Mouse (Mus musculus): ENCODE data around the gene Podxl.

Podxl gene

DNA sequence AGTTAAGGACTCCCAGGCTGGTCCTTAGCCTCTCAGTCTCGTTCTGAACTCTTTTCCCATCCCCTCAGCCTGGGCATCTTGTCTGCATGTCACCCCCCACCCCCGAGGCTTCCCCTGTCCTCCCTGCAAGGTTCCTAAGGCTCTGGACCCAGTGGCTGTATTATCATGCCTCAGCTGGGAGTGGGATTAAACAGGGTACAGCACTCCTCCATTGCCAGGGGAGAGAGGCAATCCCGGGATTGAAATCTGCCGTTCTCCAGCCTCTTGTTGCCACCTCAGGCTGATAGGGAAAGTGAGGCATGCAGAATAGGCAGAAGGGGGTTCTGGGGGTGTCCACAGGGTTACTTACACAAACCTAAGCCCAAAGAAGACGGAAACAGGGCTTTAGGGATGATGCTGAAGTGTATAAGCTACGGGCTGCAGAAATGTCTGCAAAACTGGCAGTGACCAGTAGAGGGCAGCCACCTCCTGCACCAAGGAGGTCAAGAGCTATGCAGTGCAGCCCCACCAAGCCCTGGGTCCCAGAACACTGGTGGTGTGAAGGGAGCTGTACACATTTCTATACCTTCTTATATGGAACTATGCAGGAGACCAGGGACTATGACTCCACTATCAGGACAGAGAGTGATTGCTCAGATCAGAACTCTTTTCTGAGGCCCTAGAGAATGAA, 38.4 kb downstream of the Podxl start:
- in situ Hi-C loops (cut with MboI; ENCODE audit: low sequenced_read_pairs): loop anchor here (10.0 kb wide), 1 partner anchor 109 kb away; no protein-coding TSS in a partner anchor

DNA sequence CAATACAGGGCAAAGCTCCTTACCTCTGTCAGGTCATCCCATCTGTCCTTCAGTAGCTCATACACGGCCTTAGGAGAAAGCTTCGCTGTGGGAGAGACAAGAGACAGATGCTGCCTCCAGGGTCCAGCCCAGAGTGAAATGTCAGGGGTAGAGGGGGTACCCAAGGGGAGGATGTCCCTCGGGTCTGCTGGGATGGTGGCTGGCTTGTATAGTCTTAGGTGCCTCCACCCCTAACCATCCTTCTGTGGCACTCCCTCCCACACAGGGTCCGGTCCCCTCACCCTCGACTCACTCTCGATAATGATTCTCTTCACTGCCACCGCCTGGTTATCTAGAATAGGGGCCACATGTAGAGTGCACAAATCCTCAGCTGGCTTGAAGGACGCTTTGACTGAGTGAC, 39.1 kb downstream of the Podxl start:
- in situ Hi-C loops (cut with MboI; ENCODE audit: low sequenced_read_pairs): loop anchor here (10.0 kb wide), 1 partner anchor 110 kb away; no protein-coding TSS in a partner anchor

DNA sequence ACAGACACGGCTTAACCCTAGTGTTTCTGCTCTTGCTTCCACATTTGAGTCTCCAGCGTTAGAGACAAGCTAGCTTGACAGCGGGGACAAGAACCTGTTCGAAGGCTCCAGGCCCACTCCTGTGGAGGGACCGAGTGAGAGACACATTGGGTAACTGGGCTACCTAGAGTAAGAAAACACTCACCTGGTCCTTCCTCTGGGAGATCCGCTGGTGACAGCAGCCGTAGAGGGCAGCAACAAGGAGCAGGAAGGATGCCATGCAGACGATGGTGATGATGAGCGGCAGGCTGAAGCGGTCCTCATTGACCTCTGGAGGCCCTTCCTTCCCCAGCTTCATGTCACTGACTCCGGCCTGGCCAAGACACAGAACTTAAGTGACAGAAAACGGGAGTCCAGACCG, 39.7 kb downstream of the Podxl start:
- in situ Hi-C loops (cut with MboI; ENCODE audit: low sequenced_read_pairs): loop anchor here (10.0 kb wide), 1 partner anchor 111 kb away; no protein-coding TSS in a partner anchor

DNA sequence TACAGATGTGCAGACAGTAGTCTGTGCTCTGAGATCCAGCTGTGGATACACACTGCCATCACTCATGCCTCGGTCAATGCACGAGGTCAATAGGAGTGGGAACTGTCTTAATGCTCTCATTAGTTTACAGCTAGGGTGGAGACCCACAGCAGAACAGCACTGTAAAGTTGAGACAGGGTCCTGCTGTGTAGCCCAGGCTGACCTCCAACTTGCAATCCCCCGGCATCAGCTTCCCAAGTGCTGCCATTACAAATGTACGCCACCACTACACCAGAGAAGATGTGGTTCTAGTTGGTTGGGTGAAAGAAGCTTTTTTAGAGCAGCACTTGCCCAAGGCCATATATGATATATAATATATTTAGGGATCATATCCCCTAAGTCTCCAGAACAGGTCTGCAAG, 40.1 kb downstream of the Podxl start:
- in situ Hi-C loops (cut with MboI; ENCODE audit: low sequenced_read_pairs): loop anchor here (10.0 kb wide), 1 partner anchor 111 kb away; no protein-coding TSS in a partner anchor

DNA sequence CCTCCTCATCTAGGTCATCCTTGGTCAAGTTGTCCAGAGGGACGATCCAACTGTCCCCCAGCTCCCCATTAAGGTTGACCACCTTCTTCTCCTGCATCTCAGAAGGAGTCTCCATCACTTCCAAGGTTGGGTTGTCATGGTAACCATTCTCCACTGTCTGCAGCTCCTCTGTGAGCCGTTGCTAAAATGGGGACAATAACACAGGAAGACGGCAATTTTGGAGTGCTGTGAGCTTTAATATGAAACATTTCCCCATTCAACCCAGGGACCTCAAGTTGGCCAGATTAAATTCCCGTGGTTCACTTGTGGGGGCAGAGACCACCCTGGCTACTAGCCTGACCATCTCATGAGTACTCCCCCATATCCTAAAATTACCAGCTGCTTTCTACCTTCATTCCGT, 40.7 kb downstream of the Podxl start:
- in situ Hi-C loops (cut with MboI; ENCODE audit: low sequenced_read_pairs): loop anchor here (10.0 kb wide), 1 partner anchor 112 kb away; no protein-coding TSS in a partner anchor

DNA sequence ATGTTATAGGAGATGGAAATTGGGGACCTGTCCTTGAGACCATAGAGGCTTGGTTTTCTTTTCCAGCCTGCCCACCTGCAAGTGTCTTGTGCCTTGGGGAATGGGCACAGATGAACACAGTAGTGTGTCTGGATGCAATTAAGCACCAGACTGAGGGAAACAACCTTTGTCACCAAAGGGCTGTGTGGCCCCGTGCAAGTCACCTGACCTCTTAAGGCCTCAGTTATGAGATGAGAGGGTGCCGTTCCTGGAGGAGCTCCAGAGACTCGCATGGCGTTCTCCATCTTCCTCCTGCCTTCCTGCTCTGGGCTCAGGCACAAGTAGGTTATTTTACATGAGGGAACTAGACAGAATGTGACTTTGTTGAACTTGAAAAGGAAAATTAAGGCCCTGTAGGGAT, 41.3 kb downstream of the Podxl start:
- in situ Hi-C loops (cut with MboI; ENCODE audit: low sequenced_read_pairs): loop anchor here (10.0 kb wide), 1 partner anchor 112 kb away; no protein-coding TSS in a partner anchor

DNA sequence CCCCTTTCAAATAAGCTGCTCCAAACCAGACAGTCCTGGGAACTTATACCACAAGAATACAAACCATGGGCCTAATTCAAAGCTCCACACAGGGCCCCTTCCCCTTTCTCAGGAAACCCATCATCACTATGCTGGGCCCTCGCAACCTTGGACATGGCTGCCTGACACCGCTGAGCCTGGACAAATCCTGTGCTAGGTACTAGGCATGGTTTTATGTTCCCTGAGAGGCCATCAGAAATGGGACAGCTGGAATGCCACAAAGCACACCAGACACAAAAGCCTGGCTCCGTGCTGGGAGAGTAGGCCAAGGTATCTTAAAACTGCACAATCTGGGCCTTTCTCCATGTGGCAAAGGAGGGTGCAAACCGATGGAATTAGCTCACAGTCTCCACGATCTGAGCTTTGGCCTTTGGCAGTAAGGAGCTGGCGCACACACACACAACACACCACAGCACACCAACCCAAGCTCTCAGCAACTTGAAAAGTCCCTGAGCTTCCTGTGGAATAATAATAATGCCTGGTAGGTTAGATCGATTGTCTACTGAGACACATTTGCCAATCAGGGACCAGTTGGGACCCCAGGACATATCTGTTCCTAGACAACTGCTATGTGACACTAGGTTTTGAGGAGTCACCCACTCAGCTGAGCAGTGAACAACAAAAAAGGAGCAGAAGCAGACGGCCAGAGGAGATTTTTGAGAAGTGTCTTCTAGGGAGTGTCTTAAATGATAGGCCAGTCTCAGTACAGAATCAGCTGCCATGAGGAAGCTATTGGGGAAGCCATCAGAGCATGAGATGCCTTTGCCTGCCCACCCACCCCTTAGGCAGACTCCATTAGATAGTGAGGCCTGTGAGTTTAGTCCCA, 42.1 kb downstream of the Podxl start:
- in situ Hi-C loops (cut with MboI; ENCODE audit: low sequenced_read_pairs): loop anchor here (10.0 kb wide), 1 partner anchor 113 kb away; no protein-coding TSS in a partner anchor

DNA sequence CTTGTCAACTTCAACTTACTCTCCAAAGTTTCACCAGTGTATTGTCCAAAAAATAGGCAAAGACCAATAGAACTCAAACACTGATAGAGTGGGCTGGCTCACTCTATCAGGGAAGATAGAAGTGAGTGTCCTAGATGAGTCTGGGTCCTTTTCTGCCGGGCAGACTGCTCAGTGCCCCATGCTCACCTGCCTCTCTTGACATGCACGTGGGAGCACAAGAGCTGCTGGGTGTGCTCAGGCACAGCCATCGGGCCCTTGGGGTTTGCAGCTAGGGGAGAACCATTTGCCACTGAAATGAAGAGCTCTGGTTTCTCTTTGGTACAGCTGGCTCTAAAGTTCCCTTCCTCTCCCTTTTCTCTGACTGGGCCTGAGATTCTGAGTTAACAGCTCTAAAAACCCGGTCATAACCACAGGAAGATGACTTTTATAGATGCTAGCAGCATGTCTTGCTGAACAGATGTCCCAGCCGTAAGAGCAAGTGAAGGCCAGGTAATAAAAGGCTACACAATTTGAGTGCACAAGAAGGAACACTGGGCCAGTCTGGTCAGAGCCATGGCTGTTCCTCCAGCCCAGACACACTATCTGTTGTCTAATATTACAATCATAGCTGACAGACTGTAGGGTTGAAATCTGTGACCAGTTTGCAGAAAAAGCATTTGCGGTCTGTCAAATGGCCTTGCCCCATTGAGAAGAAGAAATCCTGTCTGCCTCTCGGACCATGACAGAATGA, 43.1 kb downstream of the Podxl start:
- in situ Hi-C loops (cut with MboI; ENCODE audit: low sequenced_read_pairs): loop anchor here (10.0 kb wide), 1 partner anchor 114 kb away; no protein-coding TSS in a partner anchor

DNA sequence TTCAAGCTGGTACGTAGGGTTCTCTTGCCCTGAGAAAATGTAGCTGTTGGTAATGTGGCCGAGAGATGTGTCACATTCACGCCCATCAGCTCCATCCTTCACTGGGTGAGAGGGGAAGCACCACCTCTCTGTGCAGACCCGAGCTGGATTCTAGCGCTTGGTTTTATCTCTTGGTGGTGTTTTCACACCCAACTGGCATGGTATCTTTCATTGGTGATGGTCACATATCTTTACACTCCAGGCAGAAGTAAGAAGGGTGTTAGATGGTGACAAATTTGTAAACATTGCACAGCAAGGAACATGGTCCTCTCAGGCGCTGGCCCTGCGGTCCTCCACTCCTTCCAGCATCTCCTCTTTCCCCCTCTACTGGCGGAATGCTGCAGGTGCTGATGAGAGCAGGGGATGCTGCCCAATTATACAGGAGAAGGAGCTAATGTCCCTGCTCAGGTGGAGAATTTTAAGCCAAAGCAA, 44.7 kb downstream of the Podxl start:
- in situ Hi-C loops (cut with MboI; ENCODE audit: low sequenced_read_pairs): no loop called here

DNA sequence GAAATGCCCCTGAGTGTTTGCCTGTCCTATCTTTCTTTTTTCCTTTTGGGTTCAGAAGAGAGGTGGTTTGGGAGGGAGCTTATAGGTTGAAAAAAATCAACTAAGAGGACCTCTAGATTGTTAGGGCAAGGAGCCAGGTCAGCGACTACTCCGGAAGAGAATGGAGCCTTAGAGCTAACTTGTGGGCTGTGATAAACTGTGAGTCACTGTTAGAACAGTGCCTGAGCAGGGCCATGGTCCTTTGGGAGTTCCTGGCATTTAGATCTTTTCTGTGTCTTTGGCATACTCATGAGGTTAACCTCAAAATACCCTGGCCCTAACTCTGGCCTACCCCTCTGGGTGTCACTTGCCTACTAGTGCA, 45.5 kb downstream of the Podxl start:
- in situ Hi-C loops (cut with MboI; ENCODE audit: low sequenced_read_pairs): no loop called here

DNA sequence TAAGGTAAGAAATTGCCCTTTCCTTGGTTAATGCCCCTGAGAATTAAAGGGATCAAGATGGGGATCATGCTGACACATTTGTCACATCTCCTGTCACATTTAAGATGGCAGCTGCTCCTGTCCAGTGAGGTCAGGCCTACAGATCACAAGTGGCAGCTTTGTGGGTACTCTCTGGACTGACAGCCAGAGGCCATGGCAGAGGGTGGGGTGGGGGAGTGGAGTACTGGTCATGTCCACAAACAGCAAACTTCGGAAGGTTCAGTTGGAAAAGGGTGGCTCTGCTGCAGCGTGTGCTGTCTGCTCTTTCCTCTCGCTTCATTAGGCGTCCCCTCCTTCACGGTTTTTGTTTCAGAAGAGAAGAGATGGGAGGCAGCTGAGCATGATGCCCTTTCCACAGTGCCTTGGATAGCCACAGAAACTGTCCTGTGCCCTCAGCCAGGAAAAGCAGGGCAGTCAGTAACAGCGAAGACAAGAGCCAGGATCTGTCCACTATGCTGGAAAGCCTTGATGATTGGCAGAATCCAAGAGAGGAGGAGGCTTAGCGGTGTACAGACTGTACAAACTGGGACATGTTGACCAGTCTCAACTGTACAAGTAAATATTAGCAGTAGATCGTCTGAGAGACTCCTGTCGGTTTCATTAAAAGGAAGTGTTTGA, 46.0 kb downstream of the Podxl start:
- in situ Hi-C loops (cut with MboI; ENCODE audit: low sequenced_read_pairs): no loop called here

DNA sequence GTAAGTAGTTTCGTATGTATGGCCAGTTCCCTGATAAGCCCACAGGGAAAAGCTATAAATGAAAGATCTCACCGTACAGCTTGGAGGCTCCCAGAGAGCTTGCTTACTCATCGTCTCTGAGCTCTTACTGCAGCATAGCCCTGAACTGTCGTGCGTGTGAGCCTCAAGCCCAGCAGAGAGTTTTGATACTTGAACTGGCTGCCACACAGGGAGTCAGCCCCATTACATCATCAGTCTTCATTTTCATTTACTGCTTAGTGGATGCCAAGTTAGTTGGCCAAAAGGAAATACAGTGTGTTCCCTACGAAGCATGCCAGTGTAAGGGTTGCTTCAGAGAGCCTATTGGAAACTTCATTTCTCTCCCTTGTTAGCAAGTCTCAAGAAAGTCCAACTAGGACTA, 50.1 kb downstream of the Podxl start:
- in situ Hi-C loops (cut with MboI; ENCODE audit: low sequenced_read_pairs): no loop called here

DNA sequence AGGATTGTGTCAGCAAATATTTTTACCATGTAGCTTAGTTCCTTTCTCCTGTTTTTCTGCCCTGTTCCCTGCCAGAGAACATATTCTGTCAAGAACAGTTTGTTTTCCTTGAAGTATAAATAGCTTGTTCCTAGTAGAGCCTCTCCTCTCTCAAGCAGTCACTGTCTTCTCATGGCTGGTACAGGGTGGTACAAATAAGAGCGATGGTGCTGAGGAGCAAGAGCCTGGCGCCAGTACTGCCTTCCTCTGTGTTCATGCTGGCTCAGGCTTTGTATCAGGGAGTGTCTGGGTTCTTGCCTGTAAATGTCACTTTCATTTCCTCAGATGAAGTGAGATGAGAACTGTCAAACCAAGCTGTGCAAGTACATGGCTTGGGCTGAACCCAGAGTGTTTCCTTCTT, 61.2 kb downstream of the Podxl start:
- in situ Hi-C loops (cut with MboI; ENCODE audit: low sequenced_read_pairs): no loop called here

DNA sequence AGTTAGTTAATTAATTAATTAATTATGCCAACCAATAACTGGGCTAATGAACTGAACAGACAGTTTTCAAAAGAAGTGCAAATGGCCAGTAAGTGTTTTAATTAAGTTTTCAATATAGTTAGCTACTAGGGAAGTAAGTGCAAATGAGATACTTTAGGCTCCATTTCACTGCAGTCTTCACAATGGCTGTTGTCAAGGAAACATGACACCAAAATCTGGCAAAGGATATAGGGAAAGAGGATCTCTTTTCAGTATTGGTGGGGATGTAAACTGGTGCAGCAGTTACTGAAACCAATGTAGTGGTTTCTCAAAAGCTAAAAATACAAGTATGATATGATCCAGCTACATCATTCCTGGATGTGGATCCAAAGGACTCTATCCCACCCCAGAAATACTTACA, 63.1 kb downstream of the Podxl start:
- in situ Hi-C loops (cut with MboI; ENCODE audit: low sequenced_read_pairs): no loop called here

DNA sequence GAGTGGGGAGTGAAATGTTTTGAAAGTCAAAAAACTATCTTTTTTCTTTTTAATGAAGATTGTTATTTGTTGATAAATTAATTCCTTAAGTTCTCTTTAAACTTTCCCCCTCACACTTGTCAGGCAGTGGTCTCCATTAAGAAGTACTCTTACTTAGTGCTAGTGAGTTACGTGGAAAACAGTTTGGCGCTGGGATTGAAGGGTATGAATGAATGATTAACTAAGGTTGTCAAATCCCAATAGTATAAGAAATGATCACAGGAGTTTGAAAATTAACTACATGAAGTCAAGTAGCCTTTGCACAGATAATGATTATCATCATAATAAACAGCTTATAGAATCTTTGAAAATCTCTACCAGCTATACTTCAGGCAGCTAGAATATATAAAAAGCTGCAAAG, 63.5 kb downstream of the Podxl start:
- in situ Hi-C loops (cut with MboI; ENCODE audit: low sequenced_read_pairs): no loop called here

DNA sequence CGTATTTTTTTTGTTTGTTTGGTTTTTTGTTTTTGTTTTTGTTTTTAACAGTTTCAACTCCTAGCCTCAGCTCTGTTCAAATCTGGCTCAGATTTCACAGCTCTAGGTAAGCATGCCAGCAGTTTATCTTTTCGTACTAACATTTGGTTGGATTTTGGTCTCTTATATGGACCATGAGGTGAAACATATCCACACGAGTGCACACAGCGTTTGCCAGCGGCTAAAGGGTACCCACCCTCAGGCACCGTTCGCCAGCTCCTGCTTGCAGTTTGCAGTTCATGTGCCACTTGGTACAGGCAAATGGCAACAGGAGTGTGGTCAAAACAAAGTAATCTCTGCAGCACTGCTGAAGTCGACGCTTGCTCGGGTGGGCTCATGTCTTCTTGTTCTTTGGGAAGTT, 63.9 kb downstream of the Podxl start:
- in situ Hi-C loops (cut with MboI; ENCODE audit: low sequenced_read_pairs): no loop called here

DNA sequence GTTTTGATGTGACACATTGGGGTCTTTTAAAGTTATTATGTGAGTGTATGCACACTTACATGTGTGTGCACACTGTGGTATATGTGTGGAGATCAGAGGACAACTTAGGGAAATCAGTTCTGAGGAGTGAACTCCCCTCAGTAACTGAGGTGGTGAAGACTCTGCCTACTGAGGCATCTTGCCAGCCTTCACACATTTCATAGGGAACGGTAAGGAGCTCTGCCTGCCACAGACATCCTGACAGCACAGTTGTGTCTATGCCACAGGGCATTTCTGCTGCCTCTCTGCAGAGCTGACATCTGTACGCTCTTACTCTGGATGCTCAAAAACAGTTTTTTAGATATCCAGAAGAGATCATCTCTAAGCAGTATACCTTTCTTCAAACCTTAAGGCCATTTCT, 67.6 kb downstream of the Podxl start:
- in situ Hi-C loops (cut with MboI; ENCODE audit: low sequenced_read_pairs): no loop called here

DNA sequence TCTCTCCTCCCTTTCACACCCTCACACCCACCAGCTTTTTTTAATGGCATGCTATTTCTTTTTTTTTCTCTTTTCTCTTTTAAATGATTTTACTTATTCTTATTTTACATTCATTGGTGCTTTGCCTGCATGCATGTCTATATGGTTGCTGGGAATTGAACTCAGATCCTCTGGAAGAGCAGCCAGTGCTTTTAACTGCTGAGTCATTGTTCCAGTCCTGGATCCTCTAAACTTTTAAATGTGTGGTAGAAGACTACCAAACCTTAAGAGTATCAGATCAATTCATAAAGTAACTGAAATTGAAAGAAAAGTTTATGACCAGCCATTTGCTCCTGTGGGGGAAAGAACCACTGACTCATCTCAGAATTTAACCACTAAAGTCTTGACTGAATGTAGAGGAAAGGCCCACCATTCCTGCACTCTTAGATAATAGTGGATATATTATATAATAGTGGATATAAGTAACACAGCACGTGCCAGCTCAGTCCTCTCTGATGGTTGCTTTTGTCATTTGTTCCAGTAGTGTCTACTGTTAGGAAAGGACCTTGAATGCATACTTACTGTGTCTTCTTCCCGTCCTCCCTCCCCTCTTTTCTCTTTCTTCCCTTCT, 68.6 kb downstream of the Podxl start:
- in situ Hi-C loops (cut with MboI; ENCODE audit: low sequenced_read_pairs): no loop called here

DNA sequence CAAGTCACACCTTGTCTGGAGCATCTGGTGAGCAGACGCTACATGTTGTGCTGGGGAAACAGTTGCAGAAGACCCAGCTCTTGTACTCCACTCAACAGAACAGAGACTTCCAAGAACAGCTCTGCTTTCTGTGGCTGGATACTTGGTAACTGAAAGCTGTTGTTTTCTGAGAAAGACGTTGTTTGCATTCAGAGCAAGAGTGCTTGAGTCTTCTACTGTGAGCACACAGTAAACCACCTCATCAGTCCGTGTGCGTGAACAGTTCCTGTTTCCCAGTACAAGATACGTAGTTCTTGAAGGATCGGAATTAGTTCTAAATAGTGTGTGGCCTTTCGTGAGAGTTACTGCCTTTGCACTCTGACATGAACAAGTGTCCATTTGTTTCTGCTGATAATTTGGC, 73.8 kb downstream of the Podxl start:
- in situ Hi-C loops (cut with MboI; ENCODE audit: low sequenced_read_pairs): no loop called here

DNA sequence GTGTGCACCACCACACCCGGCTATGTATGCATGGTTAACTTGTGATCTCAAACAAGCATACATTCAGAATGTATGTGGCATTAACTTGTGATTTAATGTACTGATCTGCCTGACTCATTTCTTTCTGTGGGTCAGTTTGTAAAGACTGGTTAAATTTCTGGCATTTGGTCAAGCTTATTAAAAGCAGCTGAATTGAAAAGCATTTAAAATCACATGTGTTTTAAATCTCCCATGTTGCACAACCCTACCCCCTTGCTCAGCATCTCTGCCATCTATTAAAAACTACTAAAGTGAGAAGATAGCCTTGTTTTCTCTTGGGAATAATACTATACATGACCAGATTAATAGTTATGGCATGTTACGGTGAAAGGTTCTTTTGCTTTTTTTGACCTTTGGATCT, 77.2 kb downstream of the Podxl start:
- in situ Hi-C loops (cut with MboI; ENCODE audit: low sequenced_read_pairs): no loop called here
